Mouse (Mus musculus): ENCODE measurements around the gene Gprc6a.

The Gprc6a gene

GRCm38 (mm10) chr10:51590139-51590574 is 41.1 kb downstream of the Gprc6a start, which contains the start of gene Fam162b:
TSS of gene Fam162b (minus strand) at chr10:51590517.
- DNase-seq (ENCODE audit: extremely low spot score, low read depth, low spot score), result no peak

- no peak for DNase-seq (ENCODE audit: extremely low spot score, low read depth, low spot score)
Measured at GRCm38 (mm10) chr10:51584919-51585318, 46.3 kb downstream of the Gprc6a start.

GRCm38 (mm10) chr10:51584378-51584777 is 46.9 kb downstream of the Gprc6a start:
- no peak for DNase-seq (ENCODE audit: extremely low spot score, low read depth, low spot score)

GRCm38 (mm10) chr10:51571225-51571996 is 59.9 kb downstream of the Gprc6a start:
- no peak for DNase-seq (ENCODE audit: extremely low spot score, low read depth, low spot score)

All from hindlimb bud, embryonic 11.5 days (tissue).